Mouse (Mus musculus) liver, embryonic 13.5 days (tissue): Measurements from ENCODE around the gene Sntb2. TPM values are rescaled to one million over a fixed set of nuclear protein-coding genes. Genes with fewer than 3 reads are reported as not detected.

Source experiments
- ATAC-seq: fragments of 200-750 bp; cut with Nextera tagmentation; 2 replicates; pipeline ENCODE4 v1.8.0; 2017; ENCODE audit warnings: low read depth, mild to moderate bottlenecking, moderate number of reproducible peaks, moderate library complexity
- DNase-seq: peaks from one replicate; pipeline ENCODE4 v3.0.0; 2022
- H3K27ac ChIP-seq: fragments of 300-500 bp; sonication (generic); 2 replicates; pipeline ENCODE4 v1.5.1; 2015; ENCODE audit warnings: moderate library complexity, mild to moderate bottlenecking, inconsistent platforms
- H3K27me3 ChIP-seq: fragments of 300-500 bp; sonication (generic); 2 replicates; pipeline ENCODE4 v1.6.1; 2015; ENCODE audit warnings: mild to moderate bottlenecking, inconsistent platforms
- H3K36me3 ChIP-seq: fragments of 300-500 bp; sonication (generic); 2 replicates; pipeline ENCODE4 v1.6.1; 2015; ENCODE audit warnings: mild to moderate bottlenecking, inconsistent platforms
- H3K4me1 ChIP-seq: fragments of 300-500 bp; sonication (generic); replicated peaks from 2 replicates; pipeline ENCODE4 v1.6.1; 2015; ENCODE audit warnings: inconsistent platforms
- H3K4me2 ChIP-seq: fragments of 300-500 bp; sonication (generic); 2 replicates; pipeline ENCODE4 v1.6.1; 2015; ENCODE audit warnings: inconsistent platforms, mild to moderate bottlenecking, moderate library complexity
- H3K4me3 ChIP-seq: fragments of 300-500 bp; sonication (generic); replicated peaks from 2 replicates; pipeline ENCODE4 v1.5.1; 2015; ENCODE audit warnings: mild to moderate bottlenecking, inconsistent platforms
- H3K9ac ChIP-seq: fragments of 300-500 bp; sonication (generic); 2 replicates; pipeline ENCODE4 v1.6.1; 2015; ENCODE audit warnings: mild to moderate bottlenecking, inconsistent platforms
- H3K9me3 ChIP-seq: fragments of 300-500 bp; sonication (generic); replicated peaks from 2 replicates; pipeline ENCODE4 v1.6.1; 2016; ENCODE audit warnings: inconsistent platforms
- WGBS: fragments of 180-500 bp; shearing (Covaris S2); methylation state at CpG from one replicate; pipeline ENCODE4 v1.1.7; 2015; ENCODE audit not compliant: insufficient replicate concordance; 5-methylcytosine and 5-hydroxymethylcytosine counted together
- polyA plus RNA-seq: library from polyadenylated mRNA; unstranded; fragments of >200 nt; fragmentation: Nextera tagmentation; extraction: Ambion mirVana; gene quantifications from 2 replicates; pipeline ENCODE4 v1.2.1, GENCODE M21; 2015

Gene Sntb2
- polyA plus RNA-seq, 1 experiment from 2014 or later = 1.6 TPM

- Histone ChIP-seq H3K4me2 (peak overlapping the region; percentile 44), H3K4me1 (peaks cover 37% of the 10 kb centered on the region), H3K36me3 (no peaks in the 10 kb centered on the region), H3K27me3 (peaks cover 43% of the 10 kb centered on the region), H3K9me3 (no peaks in the 10 kb centered on the region), H3K4me3 (peak overlapping the region; percentile 8; the same call in 1 of the 2 replicates), H3K9ac (no peak overlapping the region), H3K27ac (no peak overlapping the region)
- ATAC-seq (no peak), DNase-seq (no peak)
- WGBS = 19% methylated on average over 22 of the region's 22 CpGs
Measured at GRCm38 (mm10) chr8:106932376-106933065, 3.0 kb upstream of the Sntb2 start.

- H3K27me3 ChIP-seq = peaks cover 50% of the 10 kb centered on the region
Measured at GRCm38 (mm10) chr8:106933506-106934143, 1.9 kb upstream of the Sntb2 start.

GRCm38 (mm10) chr8:106934226-106934977 is 1.1 kb upstream of the Sntb2 start:
- Histone ChIP-seq H3K27ac (no peak overlapping the region), H3K4me2 (no peak overlapping the region), H3K27me3 (peaks cover 50% of the 10 kb centered on the region), H3K9ac (no peak overlapping the region), H3K4me1 (peaks cover 40% of the 10 kb centered on the region), H3K4me3 (no peak overlapping the region), H3K36me3 (no peaks in the 10 kb centered on the region), H3K9me3 (no peaks in the 10 kb centered on the region)
- 68% methylated on average over 16 of the region's 16 CpGs for WGBS
- no peak for ATAC-seq
- DNase-seq = no peak

More at GRCm38 (mm10) chr8:106933506-106934143, 1.9 kb upstream of the Sntb2 start:
- 62% methylated on average over 4 of the region's 4 CpGs for WGBS
- Histone ChIP-seq H3K36me3 (no peaks in the 10 kb centered on the region), H3K4me1 (peaks cover 40% of the 10 kb centered on the region), H3K9me3 (no peaks in the 10 kb centered on the region), H3K4me2 (no peak overlapping the region), H3K27ac (no peak overlapping the region), H3K4me3 (no peak overlapping the region), H3K9ac (no peak overlapping the region)
- DNase-seq = no peak
- no peak for ATAC-seq

GRCm38 (mm10) chr8:106935899-106936477 is 438 bp downstream of the Sntb2 start:
- Histone ChIP-seq H3K27me3 (peaks cover 50% of the 10 kb centered on the region), H3K27ac (0 out of 2 replicates have a peak overlapping the region, but pooled peaks have one; percentile 23), H3K4me3 (peak overlapping the region; percentile 73), H3K9ac (peak overlapping the region; percentile 77), H3K4me1 (peaks cover 40% of the 10 kb centered on the region), H3K36me3 (no peaks in the 10 kb centered on the region), H3K9me3 (no peaks in the 10 kb centered on the region), H3K4me2 (peak overlapping the region; percentile 94)
- WGBS = under 1% methylated on average over 64 of the region's 76 CpGs
- ATAC-seq = peak; percentile 64
- peak; percentile 22 for DNase-seq

- peaks cover 40% of the 10 kb centered on the region for H3K4me1 ChIP-seq
- H3K27ac ChIP-seq = no peak overlapping the region; the same call in 1 of the 2 replicates
- no peak for ATAC-seq
- peak overlapping the region; percentile 77 for H3K9ac ChIP-seq
- peak overlapping the region; percentile 94 for H3K4me2 ChIP-seq
- WGBS = 3% methylated on average over 26 of the region's 26 CpGs
- H3K36me3 ChIP-seq = no peaks in the 10 kb centered on the region
- H3K9me3 ChIP-seq = no peaks in the 10 kb centered on the region
- DNase-seq = no peak
- H3K27me3 ChIP-seq = peaks cover 50% of the 10 kb centered on the region
- peak overlapping the region; percentile 73 for H3K4me3 ChIP-seq
Measured at GRCm38 (mm10) chr8:106936478-106937051, 1.0 kb downstream of the Sntb2 start.

- H3K9ac ChIP-seq = peak overlapping the region; percentile 77
- H3K4me2 ChIP-seq = peak overlapping the region; percentile 94
- DNase-seq (no peak), ATAC-seq (no peak)
- 48% methylated on average over 14 of the region's 14 CpGs for WGBS
- no peak overlapping the region for H3K27ac ChIP-seq
- H3K4me1 ChIP-seq = peaks cover 39% of the 10 kb centered on the region
- no peaks in the 10 kb centered on the region for H3K36me3 ChIP-seq
- peak overlapping the region; percentile 73 for H3K4me3 ChIP-seq
- H3K27me3 ChIP-seq = peaks cover 47% of the 10 kb centered on the region
- no peaks in the 10 kb centered on the region for H3K9me3 ChIP-seq
Measured at GRCm38 (mm10) chr8:106937081-106937800, 1.7 kb downstream of the Sntb2 start.

GRCm38 (mm10) chr8:106941806-106942205 is 6.3 kb downstream of the Sntb2 start:
- no peaks in the 10 kb centered on the region for H3K36me3 ChIP-seq
- no peak overlapping the region for H3K4me3 ChIP-seq
- ATAC-seq (no peak), DNase-seq (no peak)
- H3K4me1 ChIP-seq = peaks cover 9% of the 10 kb centered on the region
- H3K9me3 ChIP-seq = no peaks in the 10 kb centered on the region
- H3K27ac ChIP-seq = no peak overlapping the region
- H3K9ac ChIP-seq = no peak overlapping the region
- H3K27me3 ChIP-seq = peaks cover 15% of the 10 kb centered on the region
- no peak overlapping the region for H3K4me2 ChIP-seq
- 84% methylated on average over 3 of the region's 3 CpGs for WGBS

GRCm38 (mm10) chr8:106943874-106944418 is 8.4 kb downstream of the Sntb2 start:
- H3K36me3 ChIP-seq = no peaks in the 10 kb centered on the region

GRCm38 (mm10) chr8:106944756-106945155 is 9.2 kb downstream of the Sntb2 start:
- Histone ChIP-seq H3K4me3 (no peak overlapping the region), H3K27ac (no peak overlapping the region), H3K9ac (no peak overlapping the region), H3K36me3 (no peaks in the 10 kb centered on the region), H3K27me3 (no peaks in the 10 kb centered on the region), H3K4me1 (no peaks in the 10 kb centered on the region), H3K9me3 (no peaks in the 10 kb centered on the region), H3K4me2 (no peak overlapping the region)
- ATAC-seq (no peak), DNase-seq (no peak)
- 63% methylated on average over 3 of the region's 3 CpGs for WGBS

More at GRCm38 (mm10) chr8:106943874-106944418, 8.4 kb downstream of the Sntb2 start:
- Histone ChIP-seq H3K4me2 (no peak overlapping the region), H3K4me3 (no peak overlapping the region), H3K27ac (no peak overlapping the region), H3K9me3 (no peaks in the 10 kb centered on the region), H3K9ac (no peak overlapping the region), H3K27me3 (no peaks in the 10 kb centered on the region), H3K4me1 (no peaks in the 10 kb centered on the region; the same call in 1 of the 2 replicates)
- WGBS = 60% methylated on average over 3 of the region's 3 CpGs
- DNase-seq (no peak), ATAC-seq (no peak)

GRCm38 (mm10) chr8:106948678-106949243 is 13.2 kb downstream of the Sntb2 start:
- H3K36me3 ChIP-seq = no peaks in the 10 kb centered on the region
- 71% methylated on average over 3 of the region's 3 CpGs for WGBS
- no peak for DNase-seq
- H3K9me3 ChIP-seq = no peaks in the 10 kb centered on the region
- no peaks in the 10 kb centered on the region for H3K27me3 ChIP-seq
- 0 out of 2 replicates have a peak, but pooled peaks cover 2% of the 10 kb centered on the region for H3K4me1 ChIP-seq
- no peak overlapping the region for H3K4me3 ChIP-seq
- H3K4me2 ChIP-seq = no peak overlapping the region
- no peak overlapping the region for H3K9ac ChIP-seq
- no peak overlapping the region for H3K27ac ChIP-seq
- ATAC-seq = no peak
